Mouse (Mus musculus): ENCODE results near the gene Kansl1. TPM values are rescaled to one million over a fixed set of nuclear protein-coding genes. Genes with fewer than 3 reads are reported as not detected.

The Kansl1 gene
- total RNA-seq, 2 experiments from 2014 or later = 68.0 to 71.7 TPM

DNA sequence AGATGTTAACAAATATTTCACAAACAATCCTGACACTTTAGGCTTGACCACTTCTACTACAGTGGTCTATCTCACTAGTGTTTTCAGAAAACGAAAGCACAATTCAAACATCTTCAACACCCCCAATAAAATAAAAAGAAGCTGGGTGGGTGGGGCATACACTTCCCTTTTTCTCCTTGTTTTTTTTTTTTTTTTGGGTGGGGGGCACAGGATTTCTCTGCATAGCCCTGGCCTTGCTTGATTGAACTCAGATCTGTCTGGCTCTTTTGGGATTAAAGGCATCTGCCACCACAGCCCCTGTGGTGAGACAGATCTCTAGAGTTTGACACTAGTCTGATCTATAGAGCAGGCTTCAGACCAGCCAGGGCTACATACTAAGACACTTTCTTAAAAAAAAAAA lies 106.0 kb downstream of the Kansl1 start:
- DNase-seq = no peak

DNA sequence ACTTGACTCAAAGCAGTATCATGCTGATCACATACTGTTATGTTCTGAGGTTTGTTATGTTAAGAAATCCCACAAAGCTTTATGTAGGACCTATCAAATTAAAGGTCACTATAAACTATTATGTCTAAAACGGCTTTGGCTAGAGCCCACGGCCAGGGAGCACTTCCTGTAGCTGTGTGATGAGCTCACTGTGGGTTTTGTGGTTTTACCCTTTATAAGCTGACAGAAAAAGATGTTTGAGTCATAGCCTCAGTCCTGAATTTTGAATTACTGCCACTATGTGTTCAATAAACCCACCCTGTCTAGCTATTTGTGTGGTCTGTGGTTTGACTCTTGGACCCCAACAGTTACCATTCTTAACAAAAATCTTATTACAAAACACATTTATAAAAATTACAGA lies 106.9 kb downstream of the Kansl1 start:
- DNase-seq = no peak

- no peak for DNase-seq
Measured at GRCm38 (mm10) chr11:104346931-104347330, 121.7 kb downstream of the Kansl1 start.

GRCm38 (mm10) chr11:104334946-104335345 lies 133.7 kb downstream of the Kansl1 start:
- no peak for DNase-seq

GRCm38 (mm10) chr11:104334115-104334514 lies 134.5 kb downstream of the Kansl1 start:
- DNase-seq = no peak

DNA sequence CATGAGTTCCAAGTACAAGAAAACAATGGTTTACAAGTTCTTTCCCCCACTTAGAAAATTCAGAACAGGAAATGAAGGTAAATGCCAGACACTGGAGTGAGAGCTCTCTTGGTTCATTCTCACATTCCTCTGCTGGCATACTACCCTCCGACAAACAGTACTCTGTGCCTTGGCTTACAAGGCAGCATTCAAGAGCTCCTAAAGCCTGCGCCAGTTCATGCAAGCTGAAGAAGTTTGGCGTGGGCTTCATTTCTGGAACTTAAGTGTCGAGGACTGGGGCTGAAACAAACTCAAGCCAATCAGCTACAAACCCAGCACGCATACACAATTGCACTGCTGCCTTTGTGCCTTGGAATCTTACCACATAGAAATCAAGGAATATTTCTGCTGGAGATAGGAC lies 136.6 kb downstream of the Kansl1 start:
- DNase-seq = no peak

DNA sequence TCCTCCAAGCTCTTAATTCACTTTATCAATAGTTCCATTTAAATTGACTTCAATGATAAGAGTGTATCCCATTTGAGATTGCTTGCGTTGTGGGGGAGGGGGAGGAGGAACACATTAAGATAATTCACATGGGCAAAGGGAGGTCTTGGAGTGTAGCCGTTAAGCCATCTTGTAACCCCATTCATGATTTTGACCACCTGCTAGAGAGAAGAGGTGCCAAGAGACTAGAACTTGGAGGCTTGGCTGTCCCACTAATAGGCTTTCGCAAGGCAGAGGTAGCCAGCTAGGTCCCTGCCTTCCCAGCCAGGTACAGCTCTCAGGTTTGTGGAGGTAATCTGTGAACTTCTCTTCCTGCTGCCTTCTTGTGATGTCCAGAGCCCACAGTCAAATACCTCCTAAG lies 137.5 kb downstream of the Kansl1 start:
- DNase-seq = no peak

- no peak for DNase-seq
Measured at GRCm38 (mm10) chr11:104330151-104330550, 138.5 kb downstream of the Kansl1 start.

DNA sequence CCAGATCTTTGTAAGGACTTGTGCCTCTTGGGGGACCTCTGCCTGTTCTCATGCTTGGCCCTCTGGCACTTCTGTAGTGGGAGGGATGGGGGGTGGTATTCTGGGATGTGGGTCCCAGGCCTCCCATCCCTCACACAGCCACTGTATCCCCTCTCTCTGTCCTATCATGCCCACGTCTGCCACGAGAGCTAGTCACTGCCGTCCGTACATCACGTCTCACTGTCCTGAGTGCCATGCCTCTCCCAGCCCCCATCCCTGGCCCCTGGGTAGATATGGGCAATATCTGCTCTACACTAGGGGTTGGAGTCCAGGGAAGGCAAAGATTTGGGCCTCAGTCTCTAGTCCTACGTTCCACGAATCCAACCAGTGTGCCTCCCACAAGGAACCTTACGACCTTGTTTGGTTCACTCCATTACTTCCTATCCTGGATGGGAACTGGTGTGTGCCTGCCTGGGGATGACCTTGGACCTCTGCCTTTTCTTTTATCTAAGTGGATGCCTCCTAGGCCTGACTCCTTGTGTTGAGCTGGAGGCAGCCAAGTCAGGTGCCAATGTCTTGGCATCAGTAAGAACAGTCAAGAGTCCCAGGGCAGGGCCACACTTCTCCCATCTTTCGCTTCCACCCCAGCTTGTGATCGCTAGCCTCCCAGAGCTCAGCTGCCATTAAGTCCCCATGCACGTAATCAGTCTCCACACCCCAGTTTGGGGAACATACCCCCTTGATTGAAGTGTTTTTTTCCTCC lies 139.3 kb downstream of the Kansl1 start:
- no peak for DNase-seq

GRCm38 (mm10) chr11:104327946-104328345 lies 140.7 kb downstream of the Kansl1 start:
- DNase-seq = no peak

GRCm38 (mm10) chr11:104327462-104327861 lies 141.2 kb downstream of the Kansl1 start:
- DNase-seq = no peak

DNA sequence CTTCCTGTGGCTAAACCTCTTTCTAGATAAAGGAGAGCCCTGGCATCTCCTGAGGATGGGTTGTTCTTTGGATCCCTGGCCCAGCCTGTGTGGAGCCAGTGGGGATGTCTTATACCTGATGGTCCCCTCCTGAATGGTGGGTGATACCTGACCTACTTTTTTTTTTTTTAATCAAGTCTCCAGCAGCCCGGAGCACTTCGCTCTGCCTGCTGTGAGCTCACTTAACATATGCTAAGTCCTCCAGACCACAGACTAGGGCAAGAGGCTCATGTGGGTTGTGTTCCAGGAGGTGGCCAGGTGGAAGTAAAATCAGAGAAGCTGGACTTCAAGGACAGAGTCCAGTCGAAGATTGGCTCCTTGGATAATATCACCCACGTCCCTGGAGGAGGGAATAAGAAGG lies 146.5 kb downstream of the Kansl1 start:
- no peak for DNase-seq

DNA sequence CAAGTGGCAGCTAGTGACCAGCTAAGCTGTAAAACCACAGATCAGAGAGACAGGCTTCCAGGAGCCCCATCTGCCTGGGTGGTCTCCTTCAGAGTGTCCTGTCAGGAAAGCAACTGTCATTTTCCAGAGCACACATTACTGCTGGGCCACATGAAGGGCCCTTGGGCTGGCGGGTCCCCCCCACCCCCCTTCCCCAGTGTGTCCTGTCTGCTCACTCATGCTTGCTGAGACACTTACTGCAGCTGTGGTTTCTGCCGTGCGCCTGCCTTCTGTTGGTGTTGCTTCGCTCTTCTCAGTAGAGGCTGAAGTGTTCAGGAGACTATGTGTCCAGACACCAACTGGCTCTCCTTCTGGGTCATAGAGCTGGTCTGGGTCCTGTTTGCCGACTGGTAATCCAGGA lies 148.2 kb downstream of the Kansl1 start:
- no peak for DNase-seq

DNA sequence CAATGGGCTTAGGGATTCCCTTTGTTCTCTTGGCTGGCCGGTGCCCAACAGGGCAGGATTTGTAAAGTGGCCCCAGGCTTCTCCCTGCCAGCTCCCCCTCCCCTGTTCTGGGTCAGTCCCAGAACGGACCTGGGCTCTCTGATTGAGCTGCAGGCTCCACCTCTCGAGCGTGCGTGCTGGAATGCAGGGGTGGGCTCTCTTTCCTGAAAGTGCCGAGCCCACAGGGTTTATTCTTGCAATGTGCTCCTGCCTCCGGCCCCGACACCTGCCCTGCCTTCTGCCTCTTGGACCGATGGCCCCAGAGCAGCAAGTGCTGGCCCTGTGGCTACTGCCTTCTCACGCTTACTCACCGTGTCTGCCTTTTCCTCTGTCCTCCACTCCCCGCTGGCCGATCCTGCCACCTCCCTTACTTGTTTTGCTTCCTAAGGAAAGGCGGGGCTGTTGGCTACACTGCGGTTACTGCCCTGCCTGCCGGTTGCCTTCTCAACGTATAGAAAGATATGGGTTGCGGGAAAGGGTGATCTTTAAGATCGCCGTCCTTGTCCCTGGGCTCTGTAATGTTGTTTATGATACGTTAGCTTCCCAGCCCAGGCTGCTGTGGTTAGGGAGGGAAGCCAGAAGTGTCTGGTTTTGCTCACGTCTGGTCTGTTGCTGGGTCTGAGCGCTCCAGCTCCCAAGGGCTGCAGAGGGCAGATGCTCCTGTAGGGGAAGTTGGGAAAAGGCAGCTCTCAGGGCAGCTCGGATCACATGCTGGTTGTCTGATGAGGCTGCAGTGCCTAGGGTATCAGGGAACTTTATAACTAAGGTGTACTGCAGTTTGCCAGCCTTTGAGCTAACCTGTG lies 149.5 kb downstream of the Kansl1 start:
- DNase-seq = no peak

DNA sequence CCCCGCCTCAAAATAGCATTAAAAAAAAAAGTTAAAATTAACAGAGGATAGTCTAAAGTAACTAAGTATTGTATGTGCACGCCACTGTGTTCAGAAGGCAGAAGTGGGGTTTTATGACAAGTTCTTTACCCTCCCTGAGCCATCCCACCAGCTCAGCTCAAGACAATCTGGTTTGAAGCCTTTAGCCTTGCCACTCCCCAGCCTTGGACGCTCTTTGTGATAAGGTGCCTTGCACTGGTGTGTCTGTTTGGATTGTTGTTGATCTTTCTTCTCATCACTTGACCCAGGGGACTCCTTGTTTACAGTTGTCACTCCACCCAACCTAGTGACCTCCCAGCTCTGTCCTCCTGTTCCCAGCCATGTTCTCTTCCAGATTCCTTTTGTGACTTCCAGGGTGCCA lies 151.0 kb downstream of the Kansl1 start:
- no peak for DNase-seq

GRCm38 (mm10) chr11:104316685-104317400 lies 151.8 kb downstream of the Kansl1 start:
- DNase-seq = no peak

- DNase-seq = peak; percentile 59 to 76
Measured at GRCm38 (mm10) chr11:104315703-104316102, 153.0 kb downstream of the Kansl1 start.

- DNase-seq = no peak
Measured at GRCm38 (mm10) chr11:104311643-104312042, 157.0 kb downstream of the Kansl1 start.

GRCm38 (mm10) chr11:104310226-104310887 lies 158.3 kb downstream of the Kansl1 start:
- no peak for DNase-seq

DNA sequence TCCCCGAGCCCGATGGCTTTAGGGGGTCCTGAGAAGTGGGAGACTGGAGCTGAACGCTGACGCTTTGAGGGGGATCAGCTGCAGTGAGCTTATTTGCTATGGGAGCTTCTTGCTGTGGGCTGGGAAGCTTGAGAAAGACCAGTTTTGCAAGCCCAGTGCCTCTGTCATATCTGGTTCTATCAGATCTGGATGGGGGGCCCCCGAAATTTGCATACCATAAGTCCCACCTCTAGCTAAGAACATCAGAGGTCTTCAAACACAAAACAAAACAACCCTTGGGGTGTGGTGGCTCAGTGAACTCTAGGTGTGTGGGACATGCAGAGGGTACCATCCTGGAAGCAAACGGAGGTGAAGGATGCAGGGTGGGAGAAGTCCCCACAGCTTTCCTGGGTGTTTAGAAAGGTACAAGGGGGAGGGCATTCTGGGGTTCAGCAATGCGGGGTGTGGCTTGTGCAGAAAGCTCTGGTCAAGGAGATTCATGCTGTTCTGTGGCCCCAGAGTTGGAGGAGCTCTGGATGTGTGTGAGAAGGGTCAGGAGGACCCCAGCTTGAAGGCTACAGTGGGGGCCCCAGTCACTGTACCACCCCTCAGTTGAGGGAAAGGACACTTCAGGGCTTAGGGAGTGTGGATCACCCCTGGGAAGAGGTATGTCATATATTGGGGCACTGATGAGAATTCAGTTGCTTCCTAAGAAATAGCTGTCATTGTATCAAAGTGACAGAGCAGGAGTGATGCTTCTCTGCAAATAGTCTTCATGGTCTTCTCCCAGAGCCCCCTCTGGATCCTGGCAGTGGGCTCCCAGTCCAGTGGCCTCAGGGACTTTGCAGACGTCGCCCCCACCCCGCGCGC lies 159.1 kb downstream of the Kansl1 start:
- DNase-seq = no peak

- DNase-seq = no peak
Measured at GRCm38 (mm10) chr11:104307136-104307535, 161.5 kb downstream of the Kansl1 start.

GRCm38 (mm10) chr11:104306483-104306882 lies 162.2 kb downstream of the Kansl1 start:
- no peak for DNase-seq
